Mouse (Mus musculus) olfactory bulb, adult 2 months (tissue): ENCODE measurements at regions not wholly inside any gene's neighbourhood (a gene's known extent, or its start where the extent isn't known, plus 50 kb on each side); places are given as distances from the start of the nearest gene placed in this dataset.
"Not testable (repeated sequence)": the region's sequence is repeated elsewhere in the genome, so short reads cannot be mapped to it uniquely, and the experiment has no call there.

ENCODE experiments used
- H3K27ac ChIP-seq: fragments of 200-500 bp; 2 replicates; pipeline ENCODE4 v1.5.1; 2012; ENCODE audit warnings: low read depth, low read length; ENCODE audit not compliant: insufficient read depth
- H3K4me1 ChIP-seq: fragments of 200-500 bp; 2 replicates; pipeline ENCODE4 v1.6.1; 2012; ENCODE audit warnings: low read length; ENCODE audit not compliant: control insufficient read depth, insufficient read depth
- H3K4me3 ChIP-seq: fragments of 200-500 bp; 2 replicates; pipeline ENCODE4 v1.5.1; 2012; ENCODE audit warnings: mild to moderate bottlenecking, low read depth, low read length, moderate library complexity; ENCODE audit not compliant: insufficient read depth
- CTCF ChIP-seq: fragments of 200-500 bp; IDR thresholded peaks from 2 replicates; pipeline ENCODE4 v1.5.1; 2012; ENCODE audit warnings: low read depth, mild to moderate bottlenecking, low read length, moderate library complexity; ENCODE audit not compliant: insufficient read depth
- POLR2A ChIP-seq: fragments of 200-500 bp; IDR thresholded peaks from 2 replicates; pipeline ENCODE4 v1.6.1; 2012; ENCODE audit warnings: mild to moderate bottlenecking, low read depth, low read length, moderate library complexity; ENCODE audit not compliant: insufficient read depth
- WGBS: fragments of 180-500 bp; shearing (Covaris S2); methylation state at CpG from one replicate; pipeline ENCODE4 v1.1.7; 2018; 5-methylcytosine and 5-hydroxymethylcytosine counted together

- H3K4me1 ChIP-seq = peaks cover 4% of the 10 kb centered on the region; the same call in 1 of the 2 replicates
- WGBS = 55% methylated on average over 4 of the region's 4 CpGs
- no peak overlapping the region for H3K27ac ChIP-seq
- no peak for TF ChIP-seq CTCF
- no peak for TF ChIP-seq POLR2A
- no peak overlapping the region for H3K4me3 ChIP-seq
These were observed 262.2 kb upstream of the Kdm8 start for GRCm38 (mm10) chr7:125182266-125182665.

GRCm38 (mm10) chr7:125183011-125183410 lies 261.5 kb upstream of the Kdm8 start:
- not testable (repeated sequence) for H3K4me1 ChIP-seq, H3K27ac ChIP-seq
- 67% methylated on average over 4 of the region's 4 CpGs for whole genome bisulfite sequencing
- H3K4me3 ChIP-seq = peak overlapping the region; percentile 8; the same call in 1 of the 2 replicates

GRCm38 (mm10) chr7:125185037-125185679 lies 259.3 kb upstream of the Kdm8 start:
- 47% methylated on average over 13 of the region's 13 CpGs for WGBS
- TF ChIP-seq POLR2A = no peak
- no peak for TF ChIP-seq CTCF
- peaks cover 4% of the 10 kb centered on the region; the same call in 1 of the 2 replicates for H3K4me1 ChIP-seq
- no peak overlapping the region for H3K27ac ChIP-seq
- no peak overlapping the region for H3K4me3 ChIP-seq

- Histone ChIP-seq H3K27ac (no peak overlapping the region), H3K4me1 (peaks cover 4% of the 10 kb centered on the region; the same call in 1 of the 2 replicates), H3K4me3 (no peak overlapping the region)
- no peak for TF ChIP-seq POLR2A
- no peak for TF ChIP-seq CTCF
- WGBS = 75% methylated on average over 10 of the region's 10 CpGs
These were observed 257.3 kb upstream of the Kdm8 start for GRCm38 (mm10) chr7:125187011-125187740.

- Histone ChIP-seq H3K4me1 (peaks cover 4% of the 10 kb centered on the region; the same call in 1 of the 2 replicates), H3K4me3 (no peak overlapping the region), H3K27ac (no peak overlapping the region)
- WGBS = 91% methylated on average over 5 of the region's 5 CpGs
- TF ChIP-seq CTCF (no peak), POLR2A (no peak)
These were observed 255.5 kb upstream of the Kdm8 start for GRCm38 (mm10) chr7:125188986-125189385.

- no peak overlapping the region for H3K4me3 ChIP-seq
- H3K27ac ChIP-seq = no peak overlapping the region
- peaks cover 3% of the 10 kb centered on the region; the same call in 1 of the 2 replicates for H3K4me1 ChIP-seq
- no peak for TF ChIP-seq CTCF
- no peak for TF ChIP-seq POLR2A
- WGBS = 89% methylated on average over 6 of the region's 6 CpGs
These were observed 254.4 kb upstream of the Kdm8 start for GRCm38 (mm10) chr7:125190067-125190466.

GRCm38 (mm10) chr7:125191313-125191712 lies 253.2 kb upstream of the Kdm8 start:
- Histone ChIP-seq H3K4me3 (no peak overlapping the region), H3K4me1 (no peaks in the 10 kb centered on the region), H3K27ac (no peak overlapping the region)
- TF ChIP-seq CTCF (no peak), POLR2A (no peak)

- 88% methylated on average over 6 of the region's 6 CpGs for WGBS
- H3K4me3 ChIP-seq = no peak overlapping the region
- no peaks in the 10 kb centered on the region for H3K4me1 ChIP-seq
- H3K27ac ChIP-seq = no peak overlapping the region
- TF ChIP-seq CTCF (no peak), POLR2A (no peak)
These were observed 233.0 kb upstream of the Kdm8 start for GRCm38 (mm10) chr7:125211346-125211973.

GRCm38 (mm10) chr7:125214036-125214435 lies 230.4 kb upstream of the Kdm8 start:
- H3K4me1 ChIP-seq = no peaks in the 10 kb centered on the region
- no peak overlapping the region for H3K27ac ChIP-seq
- no peak overlapping the region for H3K4me3 ChIP-seq
- 88% methylated on average over 6 of the region's 6 CpGs for WGBS
- TF ChIP-seq CTCF (no peak), POLR2A (no peak)
